8 mouse cellular contexts compared by ENCODE assay signal in the genomic region with DNA sequence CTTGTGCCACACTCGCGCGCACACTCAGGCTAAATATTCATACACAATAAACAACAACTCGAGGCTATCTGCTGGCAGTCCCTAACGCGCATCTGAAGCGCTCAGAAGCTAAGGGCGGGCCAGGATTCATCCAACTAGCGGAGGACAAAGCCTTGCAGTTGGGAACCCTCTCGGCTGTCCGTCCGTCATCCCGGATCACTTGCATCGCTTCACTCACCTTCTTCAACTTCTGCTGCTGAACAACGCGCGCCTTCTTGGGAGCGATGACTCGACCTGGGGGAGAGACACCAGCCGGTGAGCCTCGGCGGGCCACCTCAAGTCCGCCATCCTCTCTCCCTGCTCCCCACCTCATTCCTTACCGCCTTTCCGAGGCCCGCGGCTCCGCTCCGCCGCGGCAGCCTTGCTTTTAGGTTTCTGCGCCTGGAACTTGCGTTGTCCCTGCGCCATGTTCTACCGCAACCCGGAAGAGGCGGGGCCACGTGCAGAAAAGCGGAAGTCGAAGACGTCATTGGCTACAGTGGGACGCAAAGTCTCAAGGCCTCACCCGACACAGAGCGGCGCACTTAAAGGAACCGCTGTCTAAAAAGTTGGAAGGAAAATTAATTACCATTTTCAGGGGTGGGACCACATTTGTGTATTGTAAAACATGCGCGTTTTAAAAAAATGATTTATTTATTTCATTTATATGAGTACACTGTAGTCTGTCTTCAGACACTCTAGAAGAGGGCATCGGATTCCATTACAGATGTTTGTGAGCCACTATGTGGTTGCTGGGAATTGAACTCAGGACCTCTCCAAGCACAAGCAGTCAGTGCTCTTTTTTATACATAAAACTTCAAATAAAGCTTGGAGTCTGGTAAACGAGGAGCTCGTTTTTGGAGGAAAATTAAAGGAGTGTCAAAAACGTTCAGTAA. TPM values are rescaled to one million over a fixed set of nuclear protein-coding genes. Genes with fewer than 3 reads are reported as not detected.
DNase-seq lines count a peak whose midpoint lies in the region; ATAC-seq and TF ChIP-seq lines count a peak whose summit lies in the region.

A gene (minus strand): TSS at position 463 of the 914 bp plus-strand sequence.

- H3K27me3 ChIP-seq in Patski, result no peaks in the 10 kb centered on the region
- H3K27me3 ChIP-seq in hindbrain, embryonic 14.5 days (ENCODE audit: control insufficient read depth, insufficient read depth, low read length), result no peaks in the 10 kb centered on the region

- in situ Hi-C loops in Patski (cut with MboI; ENCODE audit: low pct_unique_long_range_greater_than_20kb), result no loop called here

- WGBS in hindbrain, embryonic 14.5 days, result 5% methylated on average over 52 of the region's 52 CpGs

- peak within 1 kb of the TSS; percentile 98 for H3K4me3 ChIP-seq in hindbrain, embryonic 14.5 days (replicated peaks; ENCODE audit: low read length)

- peaks cover 73% of the 10 kb centered on the region for H3K36me3 ChIP-seq in hindbrain, embryonic 14.5 days (replicated peaks; ENCODE audit: control insufficient read depth, insufficient read depth)

- H3K4me2 ChIP-seq in hindbrain, embryonic 14.5 days (replicated peaks), result peak within 1 kb of the TSS; percentile 83

- H3K9ac ChIP-seq in hindbrain, embryonic 14.5 days, result peak within 1 kb of the TSS; percentile 94

- H3K27ac ChIP-seq in hindbrain, embryonic 14.5 days, result peak within 1 kb of the TSS; percentile 74

- H3K9me3 ChIP-seq in hindbrain, embryonic 14.5 days (ENCODE audit: control insufficient read depth, low read length), result no peaks in the 10 kb centered on the region

- no peak for TF ChIP-seq CTCF in Patski (IDR thresholded peaks at IDR 0.05)

- DNase-seq in Patski (ENCODE audit: low read depth, low spot score), result no peak
- peak; percentile 85 to 87 for DNase-seq in cerebellum, postnatal 14 days
- DNase-seq in frontal cortex, postnatal 25 days (ENCODE audit: low spot score in 2 of 2), result peak; percentile 63 to 74
- peak; percentile 94 for DNase-seq in hindbrain, embryonic 14.5 days (ENCODE audit: low spot score)
- DNase-seq in layer of hippocampus, postnatal 36 days, result peak; percentile 84
- peak; percentile 96 for DNase-seq in lung, postnatal 36 days
- DNase-seq in retina, postnatal 1 day, result peak; percentile 97
- peak; percentile 61 for DNase-seq in urinary bladder, adult 2 months (ENCODE audit: low spot score)

- ATAC-seq in Patski, result peak; percentile 74
- ATAC-seq in hindbrain, embryonic 14.5 days (ENCODE audit: low FRiP score), result peak; percentile 94

- CTCF ChIA-PET in Patski (lab: Charles Lee), result no interaction called here

- POLR2A ChIA-PET in Patski (lab: Charles Lee), result interaction anchor here (1.0 kb wide), 1 partner anchor 21 kb away, joined by 3 read pairs; a partner anchor contains a TSS

- H3K4me1 ChIP-seq in hindbrain, embryonic 14.5 days (replicated peaks; ENCODE audit: control insufficient read depth, insufficient read depth, low read length), result no peaks in the 10 kb centered on the region; the same call in 1 of the 2 replicates

RNA-seq across cellular contexts. Expression of the gene that starts here (rescaled TPM):
- 227 TPM for polyA plus RNA-seq in Patski (2021)
- 268 and 296 TPM in 2 replicates for polyA plus RNA-seq in hindbrain, embryonic 14.5 days (2014; fragmentation: Nextera tagmentation; extraction: Ambion mirVana)
- total RNA-seq in layer of hippocampus, postnatal 36 days (2021), result 100 to 1,000 TPM; 131 to 145 TPM
- polyA plus RNA-seq in urinary bladder, adult 2 months (2012; rRNA removed), result 183 and 196 TPM in 2 replicates
